Mouse (Mus musculus) limb, embryonic 11.5 days (tissue): Measurements from ENCODE around the gene Galnt16. TPM values are rescaled to one million over a fixed set of nuclear protein-coding genes. Genes with fewer than 3 reads are reported as not detected.

ENCODE experiments used
- ATAC-seq: fragments of 200-750 bp; cut with Nextera tagmentation; 2 replicates; pipeline ENCODE4 v1.8.0; 2017; ENCODE audit warnings: low read depth; ENCODE audit not compliant: insufficient number of reproducible peaks, low FRiP score, low TSS enrichment
- DNase-seq: peaks from one replicate; pipeline ENCODE4 v3.0.0-alpha.2; 2015; ENCODE audit warnings: low spot score
- H3K27ac ChIP-seq: fragments of 300-500 bp; sonication (generic); replicated peaks from 2 replicates; pipeline ENCODE4 v1.5.1; 2014; ENCODE audit warnings: low read depth, mild to moderate bottlenecking, low read length
- H3K27me3 ChIP-seq: fragments of 300-500 bp; sonication (generic); 2 replicates; pipeline ENCODE4 v1.6.1; 2014; ENCODE audit warnings: mild to moderate bottlenecking, low read length, mixed read lengths; ENCODE audit not compliant: control insufficient read depth, insufficient read depth
- H3K36me3 ChIP-seq: fragments of 300-500 bp; sonication (generic); 2 replicates; pipeline ENCODE4 v1.6.1; 2014; ENCODE audit warnings: mild to moderate bottlenecking, low read length, moderate library complexity, mixed read lengths; ENCODE audit not compliant: control insufficient read depth, insufficient read depth
- H3K4me1 ChIP-seq: fragments of 300-500 bp; sonication (generic); 2 replicates; pipeline ENCODE4 v1.6.1; 2014; ENCODE audit warnings: low read length, mixed read lengths; ENCODE audit not compliant: control insufficient read depth, insufficient read depth
- H3K4me2 ChIP-seq: fragments of 300-500 bp; sonication (generic); 2 replicates; pipeline ENCODE4 v1.6.1; 2014; ENCODE audit warnings: low read depth, mild to moderate bottlenecking, moderate library complexity; ENCODE audit not compliant: severe bottlenecking
- H3K4me3 ChIP-seq: fragments of 300-500 bp; sonication (generic); 2 replicates; pipeline ENCODE4 v1.5.1; 2014; ENCODE audit warnings: low read depth, low read length
- H3K9ac ChIP-seq: fragments of 300-500 bp; sonication (generic); 2 replicates; pipeline ENCODE4 v1.6.1; 2014; ENCODE audit warnings: mild to moderate bottlenecking, low read length
- H3K9me3 ChIP-seq: fragments of 300-500 bp; sonication (generic); 2 replicates; pipeline ENCODE4 v1.6.1; 2016; ENCODE audit warnings: low read length; ENCODE audit not compliant: control insufficient read depth
- WGBS: fragments of 180-500 bp; shearing (Covaris S2); extraction: QIAGEN DNeasy Blood & Tissue Kit; methylation state at CpG from one replicate; pipeline ENCODE4 v1.1.7; 2014; 5-methylcytosine and 5-hydroxymethylcytosine counted together
- polyA plus RNA-seq: library from polyadenylated mRNA; unstranded; fragments of >200 nt; fragmentation: Nextera tagmentation; extraction: Ambion mirVana; gene quantifications from 2 replicates; pipeline ENCODE4 v1.2.1, GENCODE M21; 2014

Galnt16 gene
- 2.8 and 3.3 TPM in 2 replicates for polyA plus RNA-seq

DNA sequence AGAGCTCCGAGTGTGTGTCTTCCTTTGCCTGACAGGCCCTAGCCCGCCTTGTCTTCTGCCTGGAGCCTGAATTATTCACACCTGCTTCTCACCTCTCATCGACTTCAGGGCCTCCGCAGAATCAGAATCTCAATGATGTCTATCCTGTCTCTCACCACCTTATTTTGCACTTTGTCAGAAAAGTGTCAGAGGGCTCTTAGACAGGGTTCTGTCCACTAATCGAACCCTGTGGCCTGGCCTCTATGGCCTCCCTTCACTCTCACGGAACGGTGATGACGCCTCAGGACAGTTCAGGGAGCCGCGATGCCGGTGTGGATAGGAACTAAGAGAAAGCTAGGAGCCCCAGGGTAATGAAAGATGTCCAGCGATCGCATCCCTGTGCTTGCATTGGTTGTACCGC is at the start of gene Galnt16:
Galnt16 (plus strand) TSS at position 301 of the 400 bp plus-strand sequence.
- Histone ChIP-seq H3K4me3 (peak within 1 kb of the TSS; percentile 69), H3K27ac (no peak within 1 kb of the TSS), H3K36me3 (no peaks in the 10 kb centered on the region), H3K9me3 (no peaks in the 10 kb centered on the region), H3K4me2 (peak within 1 kb of the TSS; percentile 95), H3K27me3 (peaks cover 53% of the 10 kb centered on the region), H3K4me1 (peaks cover 3% of the 10 kb centered on the region; the same call in 1 of the 2 replicates), H3K9ac (peak within 1 kb of the TSS; percentile 63)
- ATAC-seq (no peak), DNase-seq (no peak)
- WGBS, result 4% methylated on average over 14 of the region's 14 CpGs

DNA sequence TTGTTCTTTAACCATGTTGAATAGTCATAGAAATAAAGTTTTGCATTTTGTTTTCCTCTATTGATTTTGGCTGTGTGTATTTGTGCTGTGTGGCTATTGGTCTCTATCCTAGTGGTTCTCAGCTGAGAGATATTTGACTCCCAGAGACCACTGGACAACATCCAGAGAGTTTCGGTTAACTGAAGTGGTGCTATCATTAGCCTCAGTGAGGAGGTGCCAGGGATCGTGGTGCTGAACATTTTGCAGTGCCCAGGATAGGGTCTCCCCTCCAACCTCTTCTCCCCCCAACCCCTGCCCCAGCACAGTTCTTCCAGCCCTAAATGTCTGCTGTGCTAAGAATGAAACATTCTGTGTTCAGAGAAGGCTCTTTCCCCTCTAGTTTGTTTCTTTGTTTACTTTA is 47.9 kb upstream of the Galnt16 start:
- H3K27ac ChIP-seq, result no peak overlapping the region
- WGBS, result 79% methylated on average over 2 of the region's 2 CpGs
- ATAC-seq, result no peak

DNA sequence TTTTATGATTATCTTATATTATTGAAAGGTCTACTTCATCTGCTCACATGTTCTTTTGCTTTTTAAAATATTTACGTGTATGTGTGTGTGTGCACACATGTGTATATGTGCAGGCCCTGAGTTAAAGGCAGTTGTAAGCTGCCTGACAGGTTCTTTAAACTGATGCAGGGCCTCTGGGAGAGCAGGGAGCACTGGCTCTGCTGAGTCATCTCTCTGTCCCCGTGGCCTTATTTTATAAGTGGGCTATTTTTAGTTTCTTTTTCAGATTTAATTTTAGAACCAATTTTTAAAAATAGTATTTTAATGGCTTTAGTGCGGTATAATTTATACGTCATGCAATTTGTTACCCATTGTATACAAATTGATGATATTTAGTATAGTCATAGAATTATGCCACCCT is 46.2 kb upstream of the Galnt16 start:
- H3K9ac ChIP-seq, result no peak overlapping the region
- no peak for DNase-seq
- H3K4me3 ChIP-seq, result no peak overlapping the region
- no peaks in the 10 kb centered on the region for H3K9me3 ChIP-seq
- 84% methylated on average over 4 of the region's 4 CpGs for WGBS
- no peaks in the 10 kb centered on the region for H3K4me1 ChIP-seq
- no peak for ATAC-seq
- no peak overlapping the region for H3K27ac ChIP-seq
- H3K27me3 ChIP-seq, result no peaks in the 10 kb centered on the region
- H3K36me3 ChIP-seq, result no peaks in the 10 kb centered on the region
- H3K4me2 ChIP-seq, result no peak overlapping the region

More for the DNA sequence above, 47.9 kb upstream of the Galnt16 start:
- no peak overlapping the region for H3K9ac ChIP-seq
- no peaks in the 10 kb centered on the region for H3K4me1 ChIP-seq
- DNase-seq, result no peak
- H3K4me3 ChIP-seq, result no peak overlapping the region
- no peak overlapping the region for H3K4me2 ChIP-seq
- no peaks in the 10 kb centered on the region for H3K36me3 ChIP-seq
- no peaks in the 10 kb centered on the region for H3K27me3 ChIP-seq
- no peaks in the 10 kb centered on the region for H3K9me3 ChIP-seq

DNA sequence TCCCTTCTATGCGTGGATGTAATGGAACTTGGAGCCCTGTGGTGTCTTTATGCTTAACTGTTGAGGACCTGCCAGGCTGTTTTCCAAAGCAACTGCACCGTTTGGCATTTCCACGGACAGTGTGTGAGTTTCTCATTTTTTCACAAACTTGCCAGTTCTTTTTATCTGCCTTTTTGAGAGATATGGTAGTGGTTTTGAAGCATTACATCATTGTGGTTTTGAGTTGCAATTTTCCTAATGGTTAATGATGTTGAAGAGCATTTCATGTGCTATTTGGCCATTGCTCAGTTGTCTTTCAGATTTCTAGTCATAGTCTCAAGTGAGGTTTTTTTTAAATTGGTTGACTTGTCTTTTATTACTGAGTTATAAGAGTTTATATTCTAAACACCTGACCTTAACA is 44.3 kb upstream of the Galnt16 start:
- Histone ChIP-seq H3K4me3 (no peak overlapping the region), H3K27me3 (no peaks in the 10 kb centered on the region), H3K27ac (no peak overlapping the region), H3K36me3 (no peaks in the 10 kb centered on the region), H3K4me2 (no peak overlapping the region), H3K9me3 (no peaks in the 10 kb centered on the region), H3K9ac (no peak overlapping the region), H3K4me1 (no peaks in the 10 kb centered on the region)
- ATAC-seq, result no peak
- WGBS, result 85% methylated on average over 3 of the region's 3 CpGs
- no peak for DNase-seq

DNA sequence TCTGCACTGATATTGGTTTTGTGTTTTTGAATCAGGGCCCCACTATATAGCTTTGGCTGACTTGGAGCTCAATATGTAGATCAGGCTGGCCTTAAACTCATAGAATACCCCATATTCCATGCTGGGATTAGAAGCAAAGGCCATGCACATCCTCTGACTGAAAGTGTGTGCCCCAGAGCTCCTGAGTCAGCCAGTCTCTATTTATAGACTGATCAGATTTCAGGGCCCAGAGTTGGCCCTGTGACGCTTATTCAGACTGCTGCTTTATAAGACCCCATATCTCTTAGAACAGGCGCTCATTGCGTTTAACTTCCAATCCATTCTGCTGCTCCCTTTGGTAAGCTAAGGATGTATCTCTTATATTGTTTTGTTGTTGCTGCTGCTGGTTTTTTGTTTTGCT is 38.1 kb upstream of the Galnt16 start:
- DNase-seq, result no peak
- H3K4me3 ChIP-seq, result no peak overlapping the region
- H3K4me2 ChIP-seq, result no peak overlapping the region

DNA sequence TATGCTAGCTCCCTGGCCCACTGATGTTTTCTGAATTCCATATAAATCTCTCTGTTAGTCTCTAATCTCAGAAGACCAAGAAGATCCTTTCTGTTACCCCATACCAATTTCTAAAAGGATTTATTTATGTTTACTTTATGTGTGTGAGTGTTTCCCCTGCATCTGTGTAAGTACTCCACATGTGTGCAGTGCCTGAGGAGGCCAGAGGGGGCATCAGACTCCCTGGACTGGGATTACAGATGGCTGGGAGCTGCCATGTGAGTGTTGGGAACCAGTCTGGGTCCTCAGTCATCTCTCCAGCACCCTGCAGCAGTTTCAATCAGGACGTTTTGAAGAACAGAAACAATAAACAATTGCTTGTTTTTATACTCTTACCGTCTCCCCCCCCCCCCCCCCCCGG is 34.7 kb upstream of the Galnt16 start:
- H3K4me1 ChIP-seq, result no peaks in the 10 kb centered on the region
- DNase-seq (no peak), ATAC-seq (no peak)
- H3K9ac ChIP-seq, result no peak overlapping the region
- H3K9me3 ChIP-seq, result no peaks in the 10 kb centered on the region
- 77% methylated on average over 3 of the region's 3 CpGs for WGBS
- no peak overlapping the region for H3K4me2 ChIP-seq
- H3K4me3 ChIP-seq, result no peak overlapping the region
- peaks cover 3% of the 10 kb centered on the region; the same call in 1 of the 2 replicates for H3K36me3 ChIP-seq
- H3K27me3 ChIP-seq, result no peaks in the 10 kb centered on the region
- H3K27ac ChIP-seq, result no peak overlapping the region

More for the DNA sequence above, 38.1 kb upstream of the Galnt16 start:
- no peak for ATAC-seq
- no peaks in the 10 kb centered on the region for H3K4me1 ChIP-seq
- peaks cover 3% of the 10 kb centered on the region; the same call in 1 of the 2 replicates for H3K36me3 ChIP-seq
- no peaks in the 10 kb centered on the region for H3K27me3 ChIP-seq
- H3K9me3 ChIP-seq, result no peaks in the 10 kb centered on the region
- H3K9ac ChIP-seq, result no peak overlapping the region
- H3K27ac ChIP-seq, result no peak overlapping the region
- 84% methylated on average over 3 of the region's 3 CpGs for WGBS

DNA sequence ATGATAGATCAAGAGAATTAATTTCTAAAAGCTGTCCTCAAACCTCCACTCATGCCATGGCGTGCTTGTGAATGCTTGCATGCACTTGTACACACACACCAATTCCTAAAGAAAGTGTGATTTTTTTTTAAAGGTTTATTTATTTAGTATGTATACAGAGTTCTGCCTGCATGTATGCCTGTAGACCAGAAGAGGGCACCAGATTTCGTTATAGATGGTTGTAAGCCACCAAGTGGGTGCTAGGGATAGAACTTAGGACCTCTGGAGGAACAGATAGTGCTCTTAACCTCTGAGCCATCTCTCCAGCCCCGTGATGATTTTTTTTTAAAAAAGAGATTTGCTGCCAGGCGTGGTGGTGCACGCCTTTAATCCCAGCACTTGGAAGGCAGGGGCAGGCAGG is 24.8 kb upstream of the Galnt16 start:
- DNase-seq (no peak), ATAC-seq (no peak)
- H3K27me3 ChIP-seq, result no peaks in the 10 kb centered on the region
- WGBS, result 93% methylated on average over 5 of the region's 5 CpGs
- H3K4me1 ChIP-seq, result no peaks in the 10 kb centered on the region
- no peak overlapping the region for H3K9ac ChIP-seq
- no peak overlapping the region for H3K27ac ChIP-seq
- peaks cover 10% of the 10 kb centered on the region; the same call in 1 of the 2 replicates for H3K36me3 ChIP-seq
- H3K4me3 ChIP-seq, result no peak overlapping the region
- no peaks in the 10 kb centered on the region for H3K9me3 ChIP-seq
- no peak overlapping the region for H3K4me2 ChIP-seq

DNA sequence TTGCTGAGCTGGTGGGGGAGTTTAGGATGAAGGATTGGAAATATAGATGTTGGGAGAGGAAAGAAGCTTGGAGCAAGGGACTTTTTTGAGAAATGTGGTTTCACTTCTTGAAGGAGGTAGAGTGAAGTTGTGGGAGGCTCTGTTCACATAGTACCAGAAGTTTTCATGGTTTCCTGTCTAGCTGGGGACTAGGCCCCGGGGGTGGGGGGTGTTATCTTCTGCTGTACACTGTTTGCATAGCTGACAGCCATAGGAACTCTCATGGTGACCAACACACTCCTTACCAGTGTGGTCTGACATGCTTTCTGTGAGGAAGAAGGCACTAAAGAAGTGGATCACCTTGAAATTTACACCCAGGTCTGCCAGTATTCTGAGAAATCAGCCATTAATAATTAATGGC is 22.4 kb upstream of the Galnt16 start:
- Histone ChIP-seq H3K36me3 (peaks cover 4% of the 10 kb centered on the region; the same call in 1 of the 2 replicates), H3K9me3 (no peaks in the 10 kb centered on the region), H3K9ac (no peak overlapping the region), H3K4me1 (no peaks in the 10 kb centered on the region), H3K27ac (no peak overlapping the region), H3K27me3 (no peaks in the 10 kb centered on the region), H3K4me3 (no peak overlapping the region), H3K4me2 (no peak overlapping the region)
- 78% methylated on average over 1 of the region's 1 CpGs for WGBS
- no peak for DNase-seq
- no peak for ATAC-seq

DNA sequence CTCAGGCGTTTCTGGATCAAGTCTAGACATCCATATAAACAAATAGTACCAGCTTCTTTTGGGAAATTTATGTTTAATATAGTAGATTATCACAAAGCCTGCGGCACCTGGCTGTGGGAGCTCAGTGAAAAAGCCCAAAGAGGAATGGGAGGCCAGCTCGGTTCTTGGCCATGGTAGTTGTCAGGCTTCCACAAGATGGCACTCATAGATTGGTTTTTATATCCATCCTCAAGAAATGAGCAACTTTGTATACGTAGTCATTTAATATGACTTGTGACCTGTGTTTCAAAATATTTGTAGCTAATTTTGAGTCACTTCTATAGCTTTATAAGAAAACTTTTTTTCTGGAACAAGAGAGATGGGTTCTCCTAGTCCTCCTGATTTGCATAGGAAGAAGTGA is 19.7 kb upstream of the Galnt16 start:
- no peak overlapping the region for H3K27ac ChIP-seq
- H3K4me3 ChIP-seq, result no peak overlapping the region
- whole genome bisulfite sequencing, result 69% methylated on average over 4 of the region's 4 CpGs
- H3K9me3 ChIP-seq, result no peaks in the 10 kb centered on the region
- no peaks in the 10 kb centered on the region for H3K4me1 ChIP-seq
- H3K4me2 ChIP-seq, result no peak overlapping the region
- no peaks in the 10 kb centered on the region for H3K27me3 ChIP-seq
- DNase-seq (no peak), ATAC-seq (no peak)
- H3K36me3 ChIP-seq, result no peaks in the 10 kb centered on the region
- H3K9ac ChIP-seq, result no peak overlapping the region
